Mouse (Mus musculus) kidney, postnatal 0 days (tissue): ENCODE results near the gene Sprtn. TPM values are rescaled to one million over a fixed set of nuclear protein-coding genes. Genes with fewer than 3 reads are reported as not detected.

Experiments
- ATAC-seq: fragments of 200-750 bp; cut with Nextera tagmentation; replicated peaks from 2 replicates; pipeline ENCODE4 v1.8.0; 2017; ENCODE audit warnings: low read depth, moderate number of reproducible peaks, moderate TSS enrichment, moderate library complexity; ENCODE audit not compliant: low FRiP score
- DNase-seq: peaks from one replicate; pipeline ENCODE4 v3.0.0-alpha.2; 2016; ENCODE audit warnings: low spot score
- H3K27ac ChIP-seq: fragments of 300-500 bp; sonication (generic); 2 replicates; pipeline ENCODE4 v1.5.1; 2014; ENCODE audit warnings: mild to moderate bottlenecking
- H3K27me3 ChIP-seq: fragments of 300-500 bp; sonication (generic); 2 replicates; pipeline ENCODE4 v1.6.1; 2014; ENCODE audit warnings: low read length, mixed read lengths; ENCODE audit not compliant: insufficient read depth
- H3K36me3 ChIP-seq: fragments of 300-500 bp; sonication (generic); 2 replicates; pipeline ENCODE4 v1.6.1; 2014; ENCODE audit warnings: low read length, mixed read lengths; ENCODE audit not compliant: insufficient read depth
- H3K4me1 ChIP-seq: fragments of 300-500 bp; sonication (generic); replicated peaks from 2 replicates; pipeline ENCODE4 v1.6.1; 2014; ENCODE audit warnings: antibody characterized with exemption, low read length, mixed read lengths; ENCODE audit not compliant: insufficient read depth
- H3K4me2 ChIP-seq: fragments of 300-500 bp; sonication (generic); 2 replicates; pipeline ENCODE4 v1.6.1; 2014; ENCODE audit warnings: mild to moderate bottlenecking, low read length, moderate library complexity, mixed read lengths
- H3K4me3 ChIP-seq: fragments of 300-500 bp; sonication (generic); replicated peaks from 2 replicates; pipeline ENCODE4 v1.5.1; 2014; ENCODE audit warnings: low read depth, low read length
- H3K9ac ChIP-seq: fragments of 300-500 bp; sonication (generic); 2 replicates; pipeline ENCODE4 v1.6.1; 2014; ENCODE audit warnings: low read depth, low read length
- H3K9me3 ChIP-seq: fragments of 300-500 bp; sonication (generic); replicated peaks from 2 replicates; pipeline ENCODE4 v1.6.1; 2016; ENCODE audit warnings: low read length, inconsistent platforms, mixed read lengths
- CTCF ChIP-seq: IDR thresholded peaks from 2 replicates; pipeline ENCODE4 v1.5.1; 2016; ENCODE audit warnings: antibody characterized with exemption, low read depth, mild to moderate bottlenecking, moderate library complexity
- WGBS: fragments of 180-500 bp; shearing (Covaris S2); extraction: QIAGEN DNeasy Blood & Tissue Kit; methylation state at CpG from one replicate; pipeline ENCODE4 v1.1.7; 2014; 5-methylcytosine and 5-hydroxymethylcytosine counted together
- polyA plus RNA-seq: library from polyadenylated mRNA; unstranded; fragments of >200 nt; fragmentation: Nextera tagmentation; extraction: Ambion mirVana; gene quantifications from 2 replicates; pipeline ENCODE4 v1.2.1, GENCODE M21; 2015

Sprtn gene
- polyA plus RNA-seq, 1 experiment from 2014 or later, result 7.9 TPM

DNA sequence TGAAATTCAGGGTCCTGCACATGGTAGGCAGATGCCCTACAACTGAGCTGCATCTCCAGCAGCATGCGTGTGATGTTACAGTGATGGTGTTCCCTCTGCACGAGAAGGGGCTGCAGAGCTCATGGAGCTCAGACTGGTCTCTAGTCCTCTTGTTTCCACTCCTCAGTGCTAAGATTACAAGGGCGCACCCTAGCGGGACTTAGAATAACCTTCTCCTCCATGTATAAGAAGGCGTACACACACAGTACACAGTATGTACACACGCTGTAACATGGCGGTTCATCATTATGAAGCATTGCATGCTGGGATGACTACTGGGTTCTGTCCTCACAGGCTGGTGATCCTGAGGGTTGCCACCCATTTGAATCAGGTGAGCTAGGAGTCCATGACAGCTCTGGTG lies 25.6 kb upstream of the Sprtn start:
- Histone ChIP-seq H3K4me2 (no peak overlapping the region), H3K27me3 (no peaks in the 10 kb centered on the region), H3K9ac (no peak overlapping the region), H3K36me3 (peaks cover 47% of the 10 kb centered on the region), H3K27ac (no peak overlapping the region), H3K4me1 (no peaks in the 10 kb centered on the region), H3K4me3 (no peak overlapping the region), H3K9me3 (no peaks in the 10 kb centered on the region)
- TF ChIP-seq CTCF, result no peak
- WGBS, result 93% methylated on average over 7 of the region's 7 CpGs
- ATAC-seq (no peak), DNase-seq (no peak)

- Histone ChIP-seq H3K4me2 (no peak overlapping the region), H3K27ac (no peak overlapping the region), H3K27me3 (no peaks in the 10 kb centered on the region), H3K9me3 (no peaks in the 10 kb centered on the region), H3K9ac (no peak overlapping the region), H3K4me3 (no peak overlapping the region), H3K4me1 (no peaks in the 10 kb centered on the region), H3K36me3 (peaks cover 50% of the 10 kb centered on the region)
- DNase-seq, result no peak
- no peak for ATAC-seq
- TF ChIP-seq CTCF, result no peak
- 87% methylated on average over 5 of the region's 5 CpGs for WGBS
These were observed 25.0 kb upstream of the Sprtn start for GRCm38 (mm10) chr8:124872690-124873089.

DNA sequence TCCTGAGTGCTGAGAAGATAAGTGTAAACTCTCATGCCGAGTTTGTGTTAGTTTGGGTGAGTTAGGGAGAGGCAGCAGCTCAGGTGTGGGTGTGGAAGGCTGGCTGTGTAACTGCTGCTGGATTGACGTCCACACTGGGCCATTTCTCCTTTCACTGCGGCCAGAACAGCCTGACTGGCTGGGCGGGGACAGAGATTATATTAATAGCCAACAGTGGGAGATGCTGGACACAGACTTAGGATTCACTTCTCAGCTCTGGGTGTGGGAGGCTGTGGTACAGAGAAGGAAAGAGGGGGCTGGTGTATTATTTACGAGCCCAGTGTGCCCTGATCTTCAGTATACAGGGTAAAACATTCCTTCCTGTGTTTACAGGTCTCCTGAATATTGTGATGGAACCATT lies 19.5 kb upstream of the Sprtn start:
- Histone ChIP-seq H3K9me3 (no peaks in the 10 kb centered on the region), H3K4me2 (no peak overlapping the region), H3K27ac (no peak overlapping the region), H3K27me3 (no peaks in the 10 kb centered on the region), H3K4me1 (no peaks in the 10 kb centered on the region), H3K36me3 (peaks cover 77% of the 10 kb centered on the region), H3K4me3 (no peak overlapping the region), H3K9ac (no peak overlapping the region)
- no peak for DNase-seq
- ATAC-seq, result no peak
- WGBS, result 80% methylated on average over 5 of the region's 5 CpGs
- no peak for TF ChIP-seq CTCF

GRCm38 (mm10) chr8:124878946-124879526 lies 18.6 kb upstream of the Sprtn start:
- TF ChIP-seq CTCF, result no peak
- Histone ChIP-seq H3K9me3 (no peaks in the 10 kb centered on the region), H3K27me3 (no peaks in the 10 kb centered on the region), H3K4me3 (no peak overlapping the region), H3K4me2 (no peak overlapping the region), H3K27ac (no peak overlapping the region), H3K36me3 (peaks cover 83% of the 10 kb centered on the region), H3K4me1 (no peaks in the 10 kb centered on the region), H3K9ac (no peak overlapping the region)
- 80% methylated on average over 10 of the region's 10 CpGs for WGBS
- DNase-seq (no peak), ATAC-seq (no peak)

DNA sequence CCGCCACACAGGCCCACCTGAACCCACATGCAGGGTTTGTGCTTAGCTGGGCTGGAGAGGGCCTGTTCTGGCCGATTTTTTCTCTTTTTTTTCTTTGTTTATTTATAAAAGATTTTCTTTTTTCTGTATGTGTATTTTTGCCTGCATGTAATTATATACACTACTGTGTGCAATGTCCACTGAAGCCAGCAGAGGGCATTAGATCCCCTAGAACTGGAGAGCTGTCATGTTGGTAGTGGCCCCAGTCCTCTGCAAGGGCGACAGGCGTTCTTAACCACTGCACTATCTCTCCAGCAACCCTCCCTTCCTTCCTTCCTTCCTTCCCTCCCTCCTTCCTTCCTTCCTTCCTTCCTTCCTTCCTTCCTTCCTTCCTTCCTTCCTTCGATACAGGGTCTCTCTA lies 9.3 kb upstream of the Sprtn start:
- no peak overlapping the region for H3K27ac ChIP-seq
- no peaks in the 10 kb centered on the region for H3K9me3 ChIP-seq
- H3K4me2 ChIP-seq, result no peak overlapping the region
- peaks cover 60% of the 10 kb centered on the region for H3K36me3 ChIP-seq
- H3K4me3 ChIP-seq, result no peak overlapping the region
- no peaks in the 10 kb centered on the region for H3K4me1 ChIP-seq
- DNase-seq (no peak), ATAC-seq (no peak)
- no peak overlapping the region for H3K9ac ChIP-seq
- WGBS, result 94% methylated on average over 5 of the region's 5 CpGs
- TF ChIP-seq CTCF, result peak; percentile 27; the same call in 1 of the 2 replicates
- no peaks in the 10 kb centered on the region for H3K27me3 ChIP-seq

DNA sequence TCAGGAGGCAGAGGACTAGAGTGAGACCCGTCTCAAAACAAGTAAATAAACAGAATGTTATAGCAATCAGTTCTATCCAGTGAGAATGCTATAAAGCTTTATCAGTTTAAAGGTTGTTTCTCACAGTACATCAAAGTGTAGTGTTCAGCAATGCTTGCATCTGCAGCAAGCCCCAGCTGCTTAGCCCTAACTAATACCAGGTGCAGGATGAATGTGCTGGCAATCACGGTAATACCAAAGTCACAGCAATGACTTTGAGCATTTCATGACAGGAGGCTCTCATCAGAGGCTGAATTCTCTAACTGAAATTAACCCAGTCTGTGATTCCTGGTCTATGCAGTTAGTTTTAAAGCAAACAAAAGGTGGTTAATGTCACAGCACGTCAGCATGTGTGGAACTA lies 5.1 kb upstream of the Sprtn start:
- Histone ChIP-seq H3K36me3 (peaks cover 28% of the 10 kb centered on the region), H3K27ac (no peak overlapping the region), H3K9ac (no peak overlapping the region), H3K9me3 (no peaks in the 10 kb centered on the region), H3K4me3 (no peak overlapping the region), H3K4me2 (no peak overlapping the region), H3K4me1 (peaks cover 12% of the 10 kb centered on the region), H3K27me3 (no peaks in the 10 kb centered on the region)
- WGBS, result 65% methylated on average over 3 of the region's 3 CpGs
- no peak for TF ChIP-seq CTCF
- ATAC-seq (no peak), DNase-seq (no peak)

GRCm38 (mm10) chr8:124896010-124896631 lies 1.6 kb upstream of the Sprtn start:
- no peaks in the 10 kb centered on the region for H3K27me3 ChIP-seq
- peak overlapping the region; percentile 44; the same call in 1 of the 2 replicates for H3K9ac ChIP-seq
- TF ChIP-seq CTCF, result no peak
- peak overlapping the region; percentile 77 for H3K4me3 ChIP-seq
- H3K36me3 ChIP-seq, result peaks cover 16% of the 10 kb centered on the region
- peaks cover 17% of the 10 kb centered on the region for H3K4me1 ChIP-seq
- H3K4me2 ChIP-seq, result peak overlapping the region; percentile 97
- ATAC-seq (no peak), DNase-seq (no peak)
- peak overlapping the region; percentile 83 for H3K27ac ChIP-seq
- 65% methylated on average over 26 of the region's 26 CpGs for WGBS
- no peaks in the 10 kb centered on the region for H3K9me3 ChIP-seq
